Comparison of ENCODE assay signal across 21 mouse cellular contexts in genomic region chr6:92395556-92395955, GRCm38 (mm10).
DNase-seq lines count a peak whose midpoint lies in the region; ATAC-seq and TF ChIP-seq lines count a peak whose summit lies in the region.
"Had no signal": no experiment of that assay in that cellular context is flagged by ENCODE, and none has a peak within 500 bp of the region (broad histone marks: within the 10 kb centered on the region; RNA-seq: fewer than 3 reads in every experiment).

No protein-coding gene starts in this region.

- 82% methylated on average over 4 of the region's 4 CpGs for WGBS in forebrain, embryonic 15.5 days
- WGBS in forebrain, embryonic 14.5 days, result 82% methylated on average over 4 of the region's 4 CpGs

- no peak overlapping the region for H3K4me2 ChIP-seq in forebrain, embryonic 15.5 days (replicated peaks)
- H3K4me2 ChIP-seq in forebrain, embryonic 14.5 days (ENCODE audit: low read length), result no peak overlapping the region
- H3K4me2 ChIP-seq: embryonic facial prominence, embryonic 13.5 days; hindbrain, embryonic 12.5 days had no signal

- H3K27ac ChIP-seq in forebrain, embryonic 15.5 days (replicated peaks), result peak overlapping the region; percentile 16; the same call in 1 of the 2 replicates
- H3K27ac ChIP-seq in forebrain, embryonic 14.5 days (ENCODE audit: low read depth, low read length), result no peak overlapping the region
- peak overlapping the region; percentile 71 for H3K27ac ChIP-seq in layer of hippocampus, adult 2 months
- H3K27ac ChIP-seq: embryonic facial prominence, embryonic 13.5 days; heart, embryonic 10.5 days; hindbrain, embryonic 12.5 days had no signal

- ATAC-seq in forebrain, embryonic 15.5 days (replicated peaks), result no peak
- no peak for ATAC-seq in forebrain, embryonic 14.5 days
- no peak for ATAC-seq in monocyte, adult 5-6 weeks (replicated peaks; ENCODE audit: insufficient number of reproducible peaks, low FRiP score, low TSS enrichment, poor library complexity, severe bottlenecking)
- ATAC-seq: hindbrain, embryonic 16.5 days had no signal

- no peaks in the 10 kb centered on the region for H3K27me3 ChIP-seq in forebrain, embryonic 15.5 days
- no peaks in the 10 kb centered on the region for H3K27me3 ChIP-seq in forebrain, embryonic 14.5 days (replicated peaks; ENCODE audit: control insufficient read depth, insufficient read depth, low read length)
- H3K27me3 ChIP-seq: embryonic facial prominence, embryonic 13.5 days; hindbrain, embryonic 12.5 days had no signal

- no peak for TF ChIP-seq CTCF in layer of hippocampus, adult 2 months (conservative IDR thresholded peaks at IDR 0.05)

- peaks cover 16% of the 10 kb centered on the region; the same call in 1 of the 2 replicates for H3K4me1 ChIP-seq in forebrain, embryonic 15.5 days
- no peaks in the 10 kb centered on the region for H3K4me1 ChIP-seq in forebrain, embryonic 14.5 days (ENCODE audit: control insufficient read depth, insufficient read depth, low read length)
- H3K4me1 ChIP-seq: embryonic facial prominence, embryonic 13.5 days had no signal

- DNase-seq in forebrain, embryonic 14.5 days (ENCODE audit: low spot score), result no peak
- no peak for DNase-seq in layer of hippocampus, adult 2 months (ENCODE audit: low spot score in 2 of 2)
- DNase-seq in layer of hippocampus, adult 11-12 months (ENCODE audit: low spot score), result no peak
- peak; percentile 60 to 79 for DNase-seq in right cerebral cortex, postnatal 10 days (ENCODE audit: low spot score in 2 of 2)
- DNase-seq in right cerebral cortex, postnatal 4 days, result no peak
- DNase-seq in brain, adult 2 months (ENCODE audit: low read depth, low spot score), result peak; percentile 71
- DNase-seq: adrenal gland, postnatal 10 days; B cell, adult 2 months; cerebellum, adult 11-12 months; cerebellum, adult 9-10 months; cerebellum, postnatal 25 days; gastrocnemius, postnatal 10 days; heart, adult 18-20 months; heart, postnatal 10 days; heart, postnatal 4 days had no signal

- no peak overlapping the region for H3K9ac ChIP-seq in forebrain, embryonic 15.5 days (replicated peaks)
- no peak overlapping the region for H3K9ac ChIP-seq in forebrain, embryonic 14.5 days (ENCODE audit: low read length)
- H3K9ac ChIP-seq: embryonic facial prominence, embryonic 13.5 days; hindbrain, embryonic 12.5 days had no signal

- H3K4me3 ChIP-seq in forebrain, embryonic 15.5 days, result no peak overlapping the region
- H3K4me3 ChIP-seq in forebrain, embryonic 14.5 days (ENCODE audit: low read depth, low read length), result no peak overlapping the region
- no peak overlapping the region for H3K4me3 ChIP-seq in layer of hippocampus, adult 2 months
- H3K4me3 ChIP-seq: embryonic facial prominence, embryonic 13.5 days; heart, embryonic 10.5 days; hindbrain, embryonic 12.5 days had no signal

- H3K36me3 ChIP-seq in forebrain, embryonic 15.5 days, result no peaks in the 10 kb centered on the region
- no peaks in the 10 kb centered on the region for H3K36me3 ChIP-seq in forebrain, embryonic 14.5 days (ENCODE audit: control insufficient read depth, insufficient read depth, low read length)
- H3K36me3 ChIP-seq: hindbrain, embryonic 12.5 days had no signal

- H3K9me3 ChIP-seq in forebrain, embryonic 15.5 days, result no peaks in the 10 kb centered on the region
- H3K9me3 ChIP-seq in forebrain, embryonic 14.5 days (replicated peaks; ENCODE audit: control insufficient read depth, low read length), result no peaks in the 10 kb centered on the region
- H3K9me3 ChIP-seq: embryonic facial prominence, embryonic 13.5 days; heart, embryonic 10.5 days; hindbrain, embryonic 12.5 days had no signal

Comparison
In these comparisons a context has a peak if more than half of its experiments do, and no peak if none do; other contexts are left out.
1. DNase-seq: peak in right cerebral cortex, postnatal 10 days (2 of 2) and brain, adult 2 months (single experiment); none in forebrain, embryonic 14.5 days (single experiment), layer of hippocampus, adult 2 months (0 of 2), layer of hippocampus, adult 11-12 months (single experiment) and right cerebral cortex, postnatal 4 days (single experiment).